Mouse (Mus musculus): ENCODE measurements around the gene Csrnp2.

DNA sequence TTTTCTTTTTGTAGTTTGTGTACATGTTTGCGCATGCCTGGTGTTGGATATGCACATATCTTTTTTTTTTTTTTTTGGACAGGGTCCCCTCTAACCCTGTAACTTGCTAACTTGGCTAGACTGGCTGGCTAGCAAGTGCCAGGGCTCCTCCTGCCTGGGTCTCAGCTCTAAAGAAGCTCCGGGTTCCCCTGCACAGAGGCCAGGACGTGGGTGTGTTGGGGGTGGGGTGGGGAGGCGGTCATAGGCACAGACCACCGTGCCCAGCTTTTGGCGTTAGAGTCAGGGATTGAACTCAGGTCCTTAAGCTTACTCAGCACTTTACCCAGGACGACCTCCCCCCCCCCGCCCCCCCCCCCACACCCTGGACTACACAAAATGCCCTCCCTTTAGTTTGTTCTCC, 27.6 kb downstream of the Csrnp2 start:
- TF ChIP-seq CTCF (IDR thresholded peaks at IDR 0.05) = no peak
- TF ChIP-seq EP300 (IDR thresholded peaks at IDR 0.05; ENCODE audit: insufficient read depth, low read depth, low read length) = no peak
- TF ChIP-seq POLR2A (IDR thresholded peaks at IDR 0.05; ENCODE audit: insufficient read depth, low read depth, low read length) = no peak

Measured in heart, adult 2 months (tissue).